Mouse (Mus musculus) thymus, adult 2 months (tissue): ENCODE measurements at regions not wholly inside any gene's neighbourhood (a gene's known extent, or its start where the extent isn't known, plus 50 kb on each side); places are given as distances from the start of the nearest gene placed in this dataset.

Experiments used
- CTCF ChIP-seq: fragments of 200-500 bp; IDR thresholded peaks from 2 replicates; pipeline ENCODE4 v1.5.1; 2012; ENCODE audit warnings: mild to moderate bottlenecking, control low read depth, low read length, moderate library complexity, borderline replicate concordance; ENCODE audit not compliant: control insufficient read depth, poor library complexity, insufficient read depth; ENCODE audit errors: extremely low read depth
- POLR2A ChIP-seq: fragments of 200-500 bp; IDR thresholded peaks from 2 replicates; pipeline ENCODE4 v1.6.1; 2012; ENCODE audit warnings: mild to moderate bottlenecking, low read length, control low read depth, moderate library complexity; ENCODE audit not compliant: control insufficient read depth, poor library complexity, insufficient read depth; ENCODE audit errors: extremely low read depth

- TF ChIP-seq POLR2A (no peak), CTCF (no peak)
These were observed 125.3 kb upstream of the Arid1b start for GRCm38 (mm10) chr17:4868861-4869260.
